Mouse (Mus musculus): ENCODE results near the gene Rnase1. TPM values are rescaled to one million over a fixed set of nuclear protein-coding genes. Genes with fewer than 3 reads are reported as not detected.
A peak's percentile ranks its signal among the peaks of the same experiment; 100 is the strongest.

Rnase1 gene
- total and polyA plus RNA-seq, 3 experiments = 0.17 TPM; not detected in 2

- H3K79me2 ChIP-seq (replicated peaks; ENCODE audit: control insufficient read depth, extremely low read depth, insufficient read depth, poor library complexity, severe bottlenecking) = no peaks in the 10 kb centered on the region
- no peak for TF ChIP-seq EP300 (IDR thresholded peaks at IDR 0.05; ENCODE audit: low read length)
- no peak for TF ChIP-seq MAFK (IDR thresholded peaks at IDR 0.05; ENCODE audit: insufficient replicate concordance, low read length)
- no peak for TF ChIP-seq RCOR1 (conservative IDR thresholded peaks at IDR 0.05; ENCODE audit: low read depth, low read length)
- no peak for TF ChIP-seq ETS1 (conservative IDR thresholded peaks at IDR 0.05; ENCODE audit: low read depth, low read length)
- no peak for TF ChIP-seq BHLHE40 (IDR thresholded peaks at IDR 0.05; ENCODE audit: low read depth, low read length)
- no peak for TF ChIP-seq MAX (IDR thresholded peaks at IDR 0.05; ENCODE audit: low read length)
- no peak for TF ChIP-seq POLR2A (IDR thresholded peaks at IDR 0.05; ENCODE audit: low read depth, low read length)
- no peak for TF ChIP-seq JUN (IDR thresholded peaks at IDR 0.05; ENCODE audit: insufficient read depth, low read depth, low read length)
- TF ChIP-seq IRF4 (IDR thresholded peaks at IDR 0.05; ENCODE audit: low read depth, low read length) = no peak
- TF ChIP-seq CHD2 (IDR thresholded peaks at IDR 0.05; ENCODE audit: low read length) = no peak
- TF ChIP-seq ZKSCAN1 (IDR thresholded peaks at IDR 0.05; ENCODE audit: borderline replicate concordance, low read depth, low read length) = no peak
- no peak for TF ChIP-seq UBTF (IDR thresholded peaks at IDR 0.05; ENCODE audit: low read depth, low read length)
- no peak for TF ChIP-seq USF2 (conservative IDR thresholded peaks at IDR 0.05; ENCODE audit: low read depth, low read length)
- no peak for TF ChIP-seq CHD1 (IDR thresholded peaks at IDR 0.05; ENCODE audit: low read depth, low read length)
- TF ChIP-seq NELFE (IDR thresholded peaks at IDR 0.05; ENCODE audit: low read depth, low read length) = no peak
- TF ChIP-seq TBP (conservative IDR thresholded peaks at IDR 0.05; ENCODE audit: low read depth, low read length) = no peak
- H3K4me3 ChIP-seq (replicated peaks in 1 of 3; ENCODE audit: low read depth in 2 of 3, low read length in 2 of 3, poor library complexity in 1 of 3) = no peak overlapping the region
- DNase-seq (ENCODE audit: extremely low read depth) = no peak
- dilution Hi-C loops (cut with MboI; ENCODE audit: extremely low pct_ligation_motif_present, extremely low pct_unique_long_range_greater_than_20kb, low sequenced_read_pairs) (no loop called here), in situ Hi-C loops (cut with MboI; ENCODE audit: low pct_ligation_motif_present, low pct_unique_long_range_greater_than_20kb, low sequenced_read_pairs) (loop anchor here (5.0 kb wide), 1 partner anchor 50 kb away; no protein-coding TSS in a partner anchor)
- H3K9ac ChIP-seq (ENCODE audit: insufficient read depth, low read depth) = 0 out of 2 replicates have a peak overlapping the region, but pooled peaks have one; percentile 22
- 0 out of 2 replicates have a peak overlapping the region, but pooled peaks have one; percentile 7 for H3K4me2 ChIP-seq (ENCODE audit: insufficient read depth, low read depth, poor library complexity, severe bottlenecking)
- H3K27ac ChIP-seq (ENCODE audit: insufficient read depth, low read depth) = no peak overlapping the region
- no peaks in the 10 kb centered on the region for H3K9me3 ChIP-seq (replicated peaks; ENCODE audit: low read length)
- H3K36me3 ChIP-seq (replicated peaks in 1 of 2; ENCODE audit: control insufficient read depth in 1 of 2, insufficient read depth in 1 of 2, low read length in 1 of 2) = no peaks in the 10 kb centered on the region
- H3K4me1 ChIP-seq (ENCODE audit: control insufficient read depth in 1 of 2, insufficient read depth in 2 of 2) = peaks cover 8 to 20% of the 10 kb centered on the region in 2 experiments; a peak in 3 of 4 replicates
- no peaks in the 10 kb centered on the region for H3K27me3 ChIP-seq (replicated peaks)
These were observed 10.5 kb upstream of the Rnase1 start for GRCm38 (mm10) chr14:51157072-51157471.

- DNase-seq (ENCODE audit: extremely low read depth) = no peak
- in situ Hi-C loops (cut with MboI; ENCODE audit: low pct_ligation_motif_present, low pct_unique_long_range_greater_than_20kb, low sequenced_read_pairs) (loop anchor here (5.0 kb wide), 1 partner anchor 49 kb away; no protein-coding TSS in a partner anchor), dilution Hi-C loops (cut with MboI; ENCODE audit: extremely low pct_ligation_motif_present, extremely low pct_unique_long_range_greater_than_20kb, low sequenced_read_pairs) (no loop called here)
- H3K36me3 ChIP-seq (replicated peaks in 1 of 2; ENCODE audit: control insufficient read depth in 1 of 2, insufficient read depth in 1 of 2, low read length in 1 of 2) = no peaks in the 10 kb centered on the region
- H3K79me2 ChIP-seq (replicated peaks; ENCODE audit: control insufficient read depth, extremely low read depth, insufficient read depth, poor library complexity, severe bottlenecking) = no peaks in the 10 kb centered on the region
- no peak overlapping the region for H3K4me3 ChIP-seq (replicated peaks in 1 of 3; ENCODE audit: low read depth in 2 of 3, low read length in 2 of 3, poor library complexity in 1 of 3)
- H3K9ac ChIP-seq (ENCODE audit: insufficient read depth, low read depth) = 0 out of 2 replicates have a peak overlapping the region, but pooled peaks have one; percentile 22
- H3K4me1 ChIP-seq (ENCODE audit: control insufficient read depth in 1 of 2, insufficient read depth in 2 of 2) = peaks cover 8 to 20% of the 10 kb centered on the region in 2 experiments; a peak in 3 of 4 replicates
- TF ChIP-seq ZKSCAN1 (IDR thresholded peaks at IDR 0.05; ENCODE audit: borderline replicate concordance, low read depth, low read length) (no peak), EP300 (IDR thresholded peaks at IDR 0.05; ENCODE audit: low read length) (0 out of 2 replicates have a peak, but pooled peaks have one; percentile 14), MEF2A (IDR thresholded peaks at IDR 0.05; ENCODE audit: borderline replicate concordance, low read depth, low read length) (no peak), ETS1 (conservative IDR thresholded peaks at IDR 0.05; ENCODE audit: low read depth, low read length) (no peak), ZNF384 (IDR thresholded peaks at IDR 0.05; ENCODE audit: low read depth, low read length) (peak; percentile 20; the same call in 1 of the 2 replicates), POLR2AphosphoS2 (IDR thresholded peaks at IDR 0.05; ENCODE audit: low read depth, low read length) (no peak), CTCF (conservative IDR thresholded peaks at IDR 0.05 in 1 of 2, IDR thresholded peaks at IDR 0.05 in 1 of 2; ENCODE audit: low read depth in 2 of 2, low read length in 2 of 2) (no peak)
- H3K4me2 ChIP-seq (ENCODE audit: insufficient read depth, low read depth, poor library complexity, severe bottlenecking) = 0 out of 2 replicates have a peak overlapping the region, but pooled peaks have one; percentile 7
- no peak overlapping the region for H3K27ac ChIP-seq (ENCODE audit: insufficient read depth, low read depth)
- H3K9me3 ChIP-seq (replicated peaks; ENCODE audit: low read length) = no peaks in the 10 kb centered on the region
- no peaks in the 10 kb centered on the region for H3K27me3 ChIP-seq (replicated peaks)
These were observed 10.1 kb upstream of the Rnase1 start for GRCm38 (mm10) chr14:51156736-51157068.

Data from CH12.LX (cell line).